Mouse (Mus musculus): ENCODE measurements around the gene Ccr1l1. TPM values are rescaled to one million over a fixed set of nuclear protein-coding genes. Genes with fewer than 3 reads are reported as not detected.
"Not testable (repeated sequence)": the region's sequence is repeated elsewhere in the genome, so short reads cannot be mapped to it uniquely, and the experiment has no call there.

The Ccr1l1 gene
- polyA plus RNA-seq, 1 experiment from 2014 or later: not detected

DNA sequence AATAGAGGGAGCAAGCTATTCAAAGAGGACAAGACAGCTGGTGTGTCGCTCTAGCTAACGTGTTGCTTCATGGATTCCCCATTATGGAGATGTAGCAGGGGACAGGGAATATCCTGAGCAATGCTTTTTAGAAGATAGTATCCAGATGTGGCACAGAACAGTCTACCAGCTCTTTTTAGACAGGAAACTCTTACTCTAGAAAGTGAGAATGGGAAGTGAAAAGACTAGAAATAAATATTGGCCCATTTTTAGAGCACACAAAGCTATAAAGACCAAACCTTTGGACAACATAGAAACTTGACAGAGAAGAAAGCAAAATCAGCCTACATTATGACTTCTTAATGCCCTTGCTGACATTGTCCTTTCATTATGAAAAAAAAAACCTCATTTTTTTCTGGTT is 2.6 kb downstream of the Ccr1l1 start:
- Histone ChIP-seq H3K4me1 (ENCODE audit: control insufficient read depth, insufficient read depth, low read length) (no peaks in the 10 kb centered on the region), H3K36me3 (ENCODE audit: control insufficient read depth, insufficient read depth, low read length) (no peaks in the 10 kb centered on the region), H3K4me2 (no peak overlapping the region), H3K9ac (ENCODE audit: low read depth, low read length) (no peak overlapping the region), H3K27ac (ENCODE audit: low read depth, low read length) (no peak overlapping the region), H3K27me3 (ENCODE audit: control insufficient read depth, insufficient read depth, low read length) (no peaks in the 10 kb centered on the region), H3K4me3 (ENCODE audit: low read depth, low read length) (no peak overlapping the region), H3K9me3 (replicated peaks; ENCODE audit: control insufficient read depth, low read length) (no peaks in the 10 kb centered on the region)
- 62% methylated on average over 2 of the region's 2 CpGs for WGBS (ENCODE audit: insufficient replicate concordance)
- no peak for ATAC-seq (replicated peaks; ENCODE audit: insufficient number of reproducible peaks, low FRiP score, low TSS enrichment)

DNA sequence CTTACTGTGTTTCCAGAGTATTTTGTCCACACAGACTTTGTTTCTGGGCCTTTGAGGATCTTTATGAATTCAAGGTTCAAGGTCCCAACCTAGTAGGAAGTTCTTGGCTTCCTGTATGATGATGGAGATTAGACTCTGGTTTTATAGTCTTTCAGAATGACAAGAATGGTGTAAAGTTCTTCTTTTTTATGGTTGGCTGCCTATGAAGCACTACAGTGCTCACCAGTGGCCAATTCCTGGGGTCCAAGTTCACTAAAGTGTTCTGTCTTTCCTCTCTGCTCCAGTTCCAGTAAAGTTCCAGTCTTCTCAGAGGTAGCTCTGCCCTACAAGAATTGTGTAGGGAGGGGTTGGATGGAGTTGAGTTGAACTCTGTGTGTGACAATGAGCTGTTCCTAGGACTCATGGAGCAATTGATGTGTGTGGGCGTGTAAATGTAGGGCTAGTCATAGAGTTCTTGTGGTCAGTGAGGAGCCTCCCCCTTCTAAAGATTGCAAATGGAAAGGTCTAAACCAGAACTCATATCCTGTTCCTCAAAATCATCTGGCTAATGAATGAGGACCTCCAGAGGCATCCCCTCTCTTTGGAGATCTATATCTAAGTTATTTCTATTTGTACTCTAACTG is 9.8 kb downstream of the Ccr1l1 start, which contains the start of gene Ccr1:
Gene Ccr1, minus strand, starts transcription at position 403 of the 623 bp plus-strand sequence.
- no peaks in the 10 kb centered on the region for H3K36me3 ChIP-seq (ENCODE audit: control insufficient read depth, insufficient read depth, low read length)
- 81% methylated on average over 1 of the region's 1 CpGs for WGBS (ENCODE audit: insufficient replicate concordance)
- H3K4me1 ChIP-seq (ENCODE audit: control insufficient read depth, insufficient read depth, low read length): no peaks in the 10 kb centered on the region
- ATAC-seq (replicated peaks; ENCODE audit: insufficient number of reproducible peaks, low FRiP score, low TSS enrichment): no peak
- H3K4me3 ChIP-seq (ENCODE audit: low read depth, low read length): no peak within 1 kb of the TSS
- no peak within 1 kb of the TSS for H3K4me2 ChIP-seq
- H3K27ac ChIP-seq (ENCODE audit: low read depth, low read length): no peak within 1 kb of the TSS
- H3K27me3 ChIP-seq (ENCODE audit: control insufficient read depth, insufficient read depth, low read length): no peaks in the 10 kb centered on the region
- H3K9ac ChIP-seq (ENCODE audit: low read depth, low read length): no peak within 1 kb of the TSS
- no peaks in the 10 kb centered on the region for H3K9me3 ChIP-seq (replicated peaks; ENCODE audit: control insufficient read depth, low read length)

DNA sequence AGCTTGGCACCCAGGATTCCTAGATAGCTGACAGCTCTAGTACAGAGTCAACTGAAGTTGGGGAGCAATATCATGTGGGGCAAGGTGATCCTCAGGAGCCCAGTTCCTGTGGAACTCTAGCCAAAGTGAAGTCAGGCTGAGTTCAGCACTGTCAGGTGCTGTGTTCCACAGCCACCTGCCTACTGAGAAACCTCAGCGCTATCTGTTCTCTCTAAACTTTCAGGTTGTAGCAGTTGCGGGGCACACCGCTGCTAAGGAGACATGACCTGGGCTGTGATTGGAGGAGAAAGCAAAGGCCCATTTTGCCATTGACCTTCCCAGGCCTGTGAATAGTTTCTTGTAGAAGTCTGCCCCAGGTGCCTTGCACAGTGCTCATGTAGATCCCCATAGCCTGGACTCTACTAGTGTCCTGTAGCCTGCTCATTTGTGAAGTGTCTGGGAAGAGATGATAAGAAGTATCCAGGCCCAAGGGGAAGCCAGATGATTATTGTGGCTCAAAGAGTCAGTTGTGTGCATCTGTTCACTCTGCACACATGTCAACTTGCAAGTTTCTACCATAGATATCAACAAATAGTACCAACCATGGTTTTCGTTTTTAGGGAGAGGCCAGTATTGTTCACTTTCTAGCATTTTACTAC is 11.2 kb downstream of the Ccr1l1 start:
- not testable (repeated sequence) for H3K9ac ChIP-seq (ENCODE audit: low read depth, low read length); H3K27ac ChIP-seq (ENCODE audit: low read depth, low read length); H3K9me3 ChIP-seq (replicated peaks; ENCODE audit: control insufficient read depth, low read length); H3K27me3 ChIP-seq (ENCODE audit: control insufficient read depth, insufficient read depth, low read length); H3K4me3 ChIP-seq (ENCODE audit: low read depth, low read length); H3K36me3 ChIP-seq (ENCODE audit: control insufficient read depth, insufficient read depth, low read length); H3K4me2 ChIP-seq; H3K4me1 ChIP-seq (ENCODE audit: control insufficient read depth, insufficient read depth, low read length)
- ATAC-seq (replicated peaks; ENCODE audit: insufficient number of reproducible peaks, low FRiP score, low TSS enrichment): 0 out of 2 replicates have a peak, but pooled peaks have one; percentile 57
- WGBS (ENCODE audit: insufficient replicate concordance): 73% methylated on average over 1 of the region's 4 CpGs

DNA sequence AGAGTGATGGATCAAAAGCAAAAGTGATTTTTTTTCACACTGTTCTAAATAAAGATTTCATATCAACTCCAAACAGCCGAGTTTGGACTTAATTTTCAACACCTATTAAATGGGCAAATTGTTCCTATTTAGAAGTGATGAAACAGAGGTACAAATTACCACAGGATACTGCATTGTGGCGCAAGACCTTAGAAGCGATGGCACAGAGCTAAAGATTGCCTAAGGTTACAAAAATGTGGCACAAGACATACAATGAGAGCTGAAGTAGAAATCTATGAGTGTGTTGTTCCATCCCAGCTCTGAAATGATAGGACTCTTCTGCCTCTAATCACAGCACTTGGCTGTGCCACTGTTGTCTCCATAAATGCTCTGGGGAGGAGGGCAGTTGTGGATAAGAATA is 13.4 kb downstream of the Ccr1l1 start:
- no peak for ATAC-seq (replicated peaks; ENCODE audit: insufficient number of reproducible peaks, low FRiP score, low TSS enrichment)
- no peak overlapping the region for H3K27ac ChIP-seq (ENCODE audit: low read depth, low read length)

DNA sequence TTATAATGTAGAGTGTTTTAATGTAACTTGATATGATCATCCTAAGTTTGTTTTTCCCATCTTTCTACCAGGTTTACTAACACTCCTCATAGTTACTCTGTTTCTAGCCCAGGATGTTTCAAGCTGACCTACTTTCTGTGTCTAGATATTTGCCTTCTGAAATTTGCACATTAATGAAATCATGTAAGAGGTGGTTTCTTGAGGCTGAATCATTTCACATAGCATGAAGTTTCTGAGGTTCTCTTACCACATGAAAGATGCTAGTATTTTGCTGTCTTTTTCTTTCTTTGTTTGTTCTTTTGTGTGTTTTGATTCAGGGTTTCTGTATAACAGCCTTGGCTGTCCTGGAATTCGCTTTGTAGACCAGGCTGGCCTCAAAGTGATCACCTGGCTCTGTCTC is 18.0 kb downstream of the Ccr1l1 start:
- no peaks in the 10 kb centered on the region for H3K4me1 ChIP-seq (ENCODE audit: control insufficient read depth, insufficient read depth, low read length)
- H3K4me3 ChIP-seq (ENCODE audit: low read depth, low read length): no peak overlapping the region
- H3K27ac ChIP-seq (ENCODE audit: low read depth, low read length): no peak overlapping the region
- H3K27me3 ChIP-seq (ENCODE audit: control insufficient read depth, insufficient read depth, low read length): no peaks in the 10 kb centered on the region
- H3K4me2 ChIP-seq: no peak overlapping the region
- H3K36me3 ChIP-seq (ENCODE audit: control insufficient read depth, insufficient read depth, low read length): no peaks in the 10 kb centered on the region
- no peak overlapping the region for H3K9ac ChIP-seq (ENCODE audit: low read depth, low read length)
- 100% methylated on average over 1 of the region's 1 CpGs for WGBS (ENCODE audit: insufficient replicate concordance)
- H3K9me3 ChIP-seq (replicated peaks; ENCODE audit: control insufficient read depth, low read length): no peaks in the 10 kb centered on the region
- no peak for ATAC-seq (replicated peaks; ENCODE audit: insufficient number of reproducible peaks, low FRiP score, low TSS enrichment)

More for the DNA sequence above, 13.4 kb downstream of the Ccr1l1 start:
- no peaks in the 10 kb centered on the region for H3K9me3 ChIP-seq (replicated peaks; ENCODE audit: control insufficient read depth, low read length)
- H3K4me2 ChIP-seq: no peak overlapping the region
- 76% methylated on average over 3 of the region's 3 CpGs for WGBS (ENCODE audit: insufficient replicate concordance)
- H3K4me3 ChIP-seq (ENCODE audit: low read depth, low read length): no peak overlapping the region
- no peaks in the 10 kb centered on the region for H3K36me3 ChIP-seq (ENCODE audit: control insufficient read depth, insufficient read depth, low read length)
- no peaks in the 10 kb centered on the region for H3K4me1 ChIP-seq (ENCODE audit: control insufficient read depth, insufficient read depth, low read length)
- H3K27me3 ChIP-seq (ENCODE audit: control insufficient read depth, insufficient read depth, low read length): no peaks in the 10 kb centered on the region
- H3K9ac ChIP-seq (ENCODE audit: low read depth, low read length): no peak overlapping the region

- Histone ChIP-seq H3K36me3 (ENCODE audit: control insufficient read depth, insufficient read depth, low read length) (no peaks in the 10 kb centered on the region), H3K9ac (ENCODE audit: low read depth, low read length) (no peak overlapping the region), H3K4me2 (no peak overlapping the region), H3K9me3 (replicated peaks; ENCODE audit: control insufficient read depth, low read length) (no peaks in the 10 kb centered on the region), H3K4me1 (ENCODE audit: control insufficient read depth, insufficient read depth, low read length) (no peaks in the 10 kb centered on the region), H3K27ac (ENCODE audit: low read depth, low read length) (peak overlapping the region; percentile 57; the same call in 1 of the 2 replicates), H3K27me3 (ENCODE audit: control insufficient read depth, insufficient read depth, low read length) (no peaks in the 10 kb centered on the region), H3K4me3 (ENCODE audit: low read depth, low read length) (no peak overlapping the region)
- WGBS (ENCODE audit: insufficient replicate concordance): 54% methylated on average over 3 of the region's 3 CpGs
- peak; percentile 84 for ATAC-seq (replicated peaks; ENCODE audit: insufficient number of reproducible peaks, low FRiP score, low TSS enrichment)
These were observed 20.2 kb downstream of the Ccr1l1 start for GRCm38 (mm10) chr9:123957911-123958413.

GRCm38 (mm10) chr9:123956892-123957291 is 21.3 kb downstream of the Ccr1l1 start:
- ATAC-seq (replicated peaks; ENCODE audit: insufficient number of reproducible peaks, low FRiP score, low TSS enrichment): no peak
- Histone ChIP-seq H3K4me3 (ENCODE audit: low read depth, low read length) (no peak overlapping the region), H3K9me3 (replicated peaks; ENCODE audit: control insufficient read depth, low read length) (no peaks in the 10 kb centered on the region), H3K27me3 (ENCODE audit: control insufficient read depth, insufficient read depth, low read length) (no peaks in the 10 kb centered on the region), H3K4me2 (no peak overlapping the region), H3K36me3 (ENCODE audit: control insufficient read depth, insufficient read depth, low read length) (no peaks in the 10 kb centered on the region), H3K27ac (ENCODE audit: low read depth, low read length) (no peak overlapping the region), H3K4me1 (ENCODE audit: control insufficient read depth, insufficient read depth, low read length) (no peaks in the 10 kb centered on the region), H3K9ac (ENCODE audit: low read depth, low read length) (no peak overlapping the region)
- 75% methylated on average over 1 of the region's 1 CpGs for WGBS (ENCODE audit: insufficient replicate concordance)

GRCm38 (mm10) chr9:123953551-123953950 is 24.7 kb downstream of the Ccr1l1 start:
- WGBS (ENCODE audit: insufficient replicate concordance): 70% methylated on average over 2 of the region's 2 CpGs
- H3K9me3 ChIP-seq (replicated peaks; ENCODE audit: control insufficient read depth, low read length): no peaks in the 10 kb centered on the region
- no peaks in the 10 kb centered on the region for H3K36me3 ChIP-seq (ENCODE audit: control insufficient read depth, insufficient read depth, low read length)
- no peak overlapping the region for H3K27ac ChIP-seq (ENCODE audit: low read depth, low read length)
- no peak overlapping the region for H3K9ac ChIP-seq (ENCODE audit: low read depth, low read length)
- no peak overlapping the region for H3K4me3 ChIP-seq (ENCODE audit: low read depth, low read length)
- H3K4me2 ChIP-seq: no peak overlapping the region
- H3K4me1 ChIP-seq (ENCODE audit: control insufficient read depth, insufficient read depth, low read length): no peaks in the 10 kb centered on the region
- H3K27me3 ChIP-seq (ENCODE audit: control insufficient read depth, insufficient read depth, low read length): no peaks in the 10 kb centered on the region
- no peak for ATAC-seq (replicated peaks; ENCODE audit: insufficient number of reproducible peaks, low FRiP score, low TSS enrichment)

DNA sequence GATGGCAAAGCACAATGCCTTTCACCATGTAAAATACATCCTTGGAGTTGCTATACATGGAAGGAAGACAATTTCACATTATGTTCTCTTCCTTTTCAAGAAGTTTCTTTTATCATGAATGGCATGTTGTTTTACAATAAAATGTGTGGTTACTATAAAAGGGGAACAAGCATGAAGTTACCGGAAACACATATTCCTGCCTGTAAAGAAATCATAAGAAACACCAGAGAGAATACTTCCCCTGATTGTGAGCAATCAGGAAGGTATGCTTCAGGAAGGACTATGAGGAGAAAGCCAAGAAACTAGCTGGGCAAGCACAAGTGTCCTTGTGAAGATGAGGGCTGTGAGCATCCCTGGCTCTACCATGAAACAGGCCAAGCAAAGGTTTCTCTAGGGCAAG is 27.0 kb downstream of the Ccr1l1 start:
- no peak overlapping the region for H3K4me2 ChIP-seq
- no peak overlapping the region for H3K27ac ChIP-seq (ENCODE audit: low read depth, low read length)
- H3K9ac ChIP-seq (ENCODE audit: low read depth, low read length): no peak overlapping the region
- H3K9me3 ChIP-seq (replicated peaks; ENCODE audit: control insufficient read depth, low read length): no peaks in the 10 kb centered on the region
- no peak overlapping the region for H3K4me3 ChIP-seq (ENCODE audit: low read depth, low read length)
- H3K4me1 ChIP-seq (ENCODE audit: control insufficient read depth, insufficient read depth, low read length): no peaks in the 10 kb centered on the region
- 84% methylated on average over 1 of the region's 1 CpGs for WGBS (ENCODE audit: insufficient replicate concordance)
- ATAC-seq (replicated peaks; ENCODE audit: insufficient number of reproducible peaks, low FRiP score, low TSS enrichment): no peak
- H3K36me3 ChIP-seq (ENCODE audit: control insufficient read depth, insufficient read depth, low read length): no peaks in the 10 kb centered on the region
- no peaks in the 10 kb centered on the region for H3K27me3 ChIP-seq (ENCODE audit: control insufficient read depth, insufficient read depth, low read length)
